Mouse (Mus musculus): ENCODE data around the gene Igf2r.

- TF ChIP-seq POLR2A (IDR thresholded peaks at IDR 0.05; ENCODE audit: borderline replicate concordance, extremely low read depth, low read depth, low read length) (no peak), CTCF (IDR thresholded peaks at IDR 0.05; ENCODE audit: insufficient read depth, low read length) (no peak)
Observed at GRCm38 (mm10) chr17:12790353-12791078, 21.1 kb upstream of the Igf2r start.
